Mouse (Mus musculus): ENCODE data around the gene Slc46a3.
"Not testable (repeated sequence)": the region's sequence is repeated elsewhere in the genome, so short reads cannot be mapped to it uniquely, and the experiment has no call there.

Gene Slc46a3

DNA sequence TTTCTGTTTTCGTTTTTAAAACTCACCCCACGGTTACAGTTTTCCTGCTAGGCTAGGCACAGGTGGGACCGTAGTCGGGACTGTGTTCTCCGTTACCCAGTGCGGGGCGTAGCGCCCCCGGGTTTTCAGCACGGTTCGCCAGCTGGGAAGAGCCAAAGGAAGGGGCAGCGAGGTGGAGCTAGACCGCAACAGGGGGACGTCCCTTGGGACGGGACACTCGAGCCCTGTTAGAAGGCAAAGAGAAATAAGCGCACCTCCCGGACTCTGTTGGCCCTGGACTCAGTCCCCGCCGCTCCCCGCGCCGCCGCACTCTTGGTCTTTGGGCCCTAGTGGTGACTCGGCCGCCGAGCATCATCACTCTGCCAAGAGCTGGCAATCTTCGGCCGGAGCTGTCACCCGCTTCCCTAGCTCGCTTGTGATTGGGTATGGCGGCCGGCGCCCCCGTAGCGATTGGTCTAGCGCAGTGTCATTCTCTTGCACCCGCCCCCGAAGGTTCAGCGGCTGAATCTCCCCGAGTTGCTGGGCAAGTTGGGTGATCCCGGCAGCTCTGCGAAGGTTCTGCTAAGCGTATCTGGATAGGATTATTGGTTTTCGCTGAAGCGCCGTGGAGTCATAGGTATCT lies at the start of gene Slc46a3:
TSS of gene Slc46a3 (minus strand) at position 361 of the 622 bp plus-strand sequence.
- peak; percentile 93 for DNase-seq

DNA sequence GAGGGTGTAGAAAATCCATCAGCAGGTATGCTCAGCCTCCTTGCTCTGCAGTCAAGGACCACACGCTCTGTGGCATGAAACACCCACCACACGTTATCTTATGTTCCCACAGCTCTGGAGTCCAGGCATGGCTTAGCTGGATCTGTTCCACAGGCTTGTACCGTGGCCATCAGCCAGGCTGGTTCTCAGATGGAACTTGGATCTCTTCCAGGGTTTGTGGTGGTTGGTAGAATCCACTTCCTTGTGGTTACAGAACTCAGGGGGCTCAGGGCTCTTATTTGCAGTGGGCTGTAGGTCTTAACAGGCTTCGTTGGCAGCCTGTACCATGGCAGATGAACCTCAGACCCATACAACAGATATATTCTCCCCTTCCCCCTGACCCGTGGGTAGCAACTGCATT lies 44.6 kb upstream of the Slc46a3 start:
- no peak for DNase-seq

DNA sequence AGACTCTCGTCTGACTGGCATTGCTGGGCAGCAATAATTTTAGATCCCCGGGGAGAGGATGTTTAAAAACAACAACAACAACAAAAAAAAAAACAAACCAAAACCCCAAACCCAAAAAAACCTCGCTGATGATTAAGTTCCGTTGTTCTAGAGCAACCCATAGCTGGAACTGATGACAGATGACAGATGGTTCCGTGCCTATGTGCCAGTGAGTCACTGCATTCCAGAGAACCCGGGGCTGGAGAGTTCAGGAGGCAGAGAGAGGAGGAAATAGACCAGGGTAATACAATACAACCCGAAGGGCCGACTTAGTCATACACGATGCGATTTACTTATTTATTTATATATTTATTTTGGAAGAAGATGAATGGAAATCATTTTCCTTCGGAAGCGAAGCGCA lies 40.5 kb upstream of the Slc46a3 start:
- no peak for DNase-seq

DNA sequence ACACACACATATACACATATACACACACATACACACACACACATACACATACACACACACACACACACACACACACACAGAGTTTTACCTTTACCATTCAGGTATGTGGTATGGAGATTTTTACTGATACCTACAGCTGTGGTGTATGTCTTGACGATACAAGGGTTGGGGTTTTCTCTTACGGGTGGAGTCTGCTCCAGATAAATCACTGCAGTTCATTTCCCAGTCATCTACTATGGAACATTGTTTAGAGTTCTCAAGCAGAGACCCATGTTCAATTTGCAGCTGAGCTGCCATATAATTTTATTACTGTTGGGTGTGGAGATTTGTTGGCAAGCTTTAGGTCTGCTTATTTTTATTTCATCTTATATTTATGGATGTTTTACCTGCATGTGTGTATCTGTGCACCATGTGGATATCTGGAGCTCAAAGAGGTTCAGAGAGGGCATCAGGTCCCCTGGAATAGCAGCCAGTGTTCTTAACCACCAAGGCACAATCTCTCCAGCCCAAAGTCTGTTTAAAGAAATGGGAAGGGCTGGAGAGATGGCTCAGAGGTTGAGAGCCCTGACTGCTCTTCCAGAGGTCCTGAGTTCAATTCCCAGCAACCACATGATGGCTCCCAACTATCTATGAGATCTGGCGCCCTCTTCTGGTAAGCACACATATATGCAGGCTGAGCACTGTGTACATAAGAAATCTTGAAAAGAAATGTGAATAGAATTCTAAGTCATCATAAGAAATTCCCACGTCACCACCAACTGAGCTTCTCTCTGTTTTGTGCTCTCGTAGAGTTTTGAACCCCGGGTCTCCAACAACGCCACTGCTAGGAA lies 34.3 kb upstream of the Slc46a3 start:
- DNase-seq = no peak

DNA sequence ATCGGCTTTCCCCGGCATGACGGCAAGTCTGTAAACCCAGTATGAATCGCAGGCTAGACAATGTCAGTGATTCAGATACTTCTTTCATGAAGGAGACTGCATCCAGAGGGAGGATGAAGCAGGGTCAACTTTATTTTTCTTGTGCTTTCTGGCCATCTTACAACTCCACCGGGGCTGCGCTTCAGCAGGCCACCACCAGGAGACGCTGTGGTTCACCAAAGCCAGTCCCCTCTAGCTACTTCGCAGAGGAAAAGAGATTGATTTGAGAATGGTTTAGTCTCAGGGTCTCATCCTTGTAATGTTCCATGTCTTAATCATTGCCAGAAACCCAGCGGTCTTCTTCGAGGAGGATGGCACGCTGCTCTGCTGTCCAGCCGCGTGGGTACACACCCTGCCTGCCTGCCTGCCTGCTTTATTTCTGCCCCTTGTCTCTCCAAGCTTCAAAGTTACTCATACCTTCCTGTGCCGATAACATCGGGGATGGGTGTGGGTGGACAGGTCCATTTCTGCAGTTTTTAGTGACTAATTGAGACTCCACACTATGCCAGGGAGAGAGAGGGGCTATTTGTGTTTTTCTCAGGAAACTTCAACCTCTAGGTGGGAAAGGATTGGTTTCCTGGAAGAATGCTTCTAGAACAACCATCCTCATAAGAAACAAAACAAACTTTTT lies 31.5 kb upstream of the Slc46a3 start:
- DNase-seq = no peak

DNA sequence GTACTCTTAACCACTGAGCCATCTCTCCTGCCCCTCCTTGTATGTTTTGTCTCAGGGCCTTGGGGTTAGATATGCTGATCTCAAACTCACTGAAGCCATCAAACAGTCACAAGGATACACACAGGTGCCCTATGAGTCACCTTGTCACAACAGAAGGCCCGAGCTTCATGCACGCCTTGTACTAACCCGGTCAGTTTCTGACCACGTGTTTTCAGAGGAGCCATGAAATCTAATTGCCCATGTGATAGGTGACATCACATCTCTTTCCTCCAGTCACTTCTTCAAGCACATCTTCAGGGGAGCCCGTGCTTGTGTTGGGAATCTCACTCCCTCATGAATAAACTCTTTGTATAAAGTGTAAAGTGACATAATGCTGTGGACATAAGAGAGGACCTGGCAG lies 30.0 kb upstream of the Slc46a3 start:
- no peak for DNase-seq

DNA sequence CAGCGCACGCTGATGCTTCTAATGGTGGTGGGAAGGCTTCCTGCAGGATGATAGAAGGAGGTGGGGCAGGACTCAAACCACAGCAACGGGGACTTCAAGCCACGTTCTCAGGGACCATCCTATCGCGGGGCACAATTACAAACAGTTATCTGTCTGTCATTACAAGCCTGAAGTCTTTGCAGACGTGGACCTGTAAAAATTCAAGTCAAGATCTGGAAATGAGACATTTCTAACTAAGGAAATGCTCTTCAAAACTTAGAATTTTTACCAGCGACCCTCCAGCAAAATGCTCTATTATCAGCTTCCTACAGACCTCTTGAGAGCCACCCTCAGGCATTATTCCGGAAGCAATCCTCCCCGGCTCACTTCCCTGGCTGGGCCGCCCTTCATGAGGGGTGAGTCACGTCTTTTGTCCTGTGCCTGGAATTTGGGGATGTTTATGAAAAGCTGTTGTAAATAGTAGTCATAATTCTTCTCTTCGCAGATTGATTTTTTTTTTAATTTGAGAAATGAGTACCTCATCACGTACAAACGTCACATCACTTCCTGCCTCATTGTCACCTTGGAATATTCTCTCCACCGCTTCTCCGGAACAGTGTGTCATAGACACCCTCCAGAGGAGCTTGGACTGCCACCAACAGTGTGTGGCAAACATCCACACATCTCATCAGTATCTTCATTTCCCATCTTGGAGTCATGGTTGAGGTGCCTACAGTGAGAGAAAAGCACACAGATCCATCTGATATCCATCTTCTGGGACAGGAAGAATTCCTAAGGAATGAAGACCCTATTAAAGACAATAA lies 23.6 kb upstream of the Slc46a3 start:
- no peak for DNase-seq

DNA sequence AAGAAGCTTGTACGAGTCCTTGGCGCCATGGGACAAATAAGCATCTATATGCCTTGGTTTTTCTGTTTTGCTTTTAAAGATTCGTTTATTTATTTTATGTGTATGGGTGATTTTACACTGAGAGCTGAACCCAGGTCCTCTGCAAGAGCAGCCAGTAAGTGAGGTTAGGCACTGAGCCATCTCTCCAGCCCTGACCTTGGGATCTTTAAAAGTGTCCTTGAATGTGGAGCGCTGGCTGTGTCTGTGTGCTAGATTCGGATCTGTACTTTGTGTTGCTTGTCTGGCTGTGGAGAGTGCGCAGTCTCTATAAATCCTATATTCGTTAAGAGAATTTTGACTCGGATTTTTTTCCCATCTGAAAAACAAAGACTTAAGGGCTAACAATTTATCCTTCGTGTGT lies 21.6 kb upstream of the Slc46a3 start:
- DNase-seq = no peak

DNA sequence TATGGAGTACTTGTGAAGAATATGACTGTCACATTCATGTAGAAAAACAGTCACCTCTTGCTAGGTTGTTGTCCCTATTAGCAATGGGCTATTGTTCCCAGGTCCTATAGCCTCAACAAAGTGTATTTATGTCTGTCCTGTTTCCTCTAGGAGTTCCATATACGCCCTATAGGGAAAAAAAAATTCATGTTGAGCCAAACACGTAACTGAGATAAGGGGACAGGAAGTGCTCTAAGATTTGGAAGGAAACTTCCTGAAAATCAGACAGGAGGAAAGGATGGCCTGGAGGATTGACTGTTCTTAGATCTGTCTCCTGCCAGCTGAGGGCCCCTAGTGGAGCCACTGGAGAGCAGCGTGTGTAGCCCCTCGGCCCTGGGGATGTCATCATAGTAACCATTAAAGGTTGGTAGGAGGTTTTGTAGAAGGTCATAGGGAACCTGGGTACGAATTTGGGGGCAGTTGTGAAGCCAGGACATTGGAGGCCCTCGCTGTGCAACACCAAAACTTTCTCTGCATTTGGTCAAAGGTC lies 20.5 kb upstream of the Slc46a3 start:
- no peak for DNase-seq

DNA sequence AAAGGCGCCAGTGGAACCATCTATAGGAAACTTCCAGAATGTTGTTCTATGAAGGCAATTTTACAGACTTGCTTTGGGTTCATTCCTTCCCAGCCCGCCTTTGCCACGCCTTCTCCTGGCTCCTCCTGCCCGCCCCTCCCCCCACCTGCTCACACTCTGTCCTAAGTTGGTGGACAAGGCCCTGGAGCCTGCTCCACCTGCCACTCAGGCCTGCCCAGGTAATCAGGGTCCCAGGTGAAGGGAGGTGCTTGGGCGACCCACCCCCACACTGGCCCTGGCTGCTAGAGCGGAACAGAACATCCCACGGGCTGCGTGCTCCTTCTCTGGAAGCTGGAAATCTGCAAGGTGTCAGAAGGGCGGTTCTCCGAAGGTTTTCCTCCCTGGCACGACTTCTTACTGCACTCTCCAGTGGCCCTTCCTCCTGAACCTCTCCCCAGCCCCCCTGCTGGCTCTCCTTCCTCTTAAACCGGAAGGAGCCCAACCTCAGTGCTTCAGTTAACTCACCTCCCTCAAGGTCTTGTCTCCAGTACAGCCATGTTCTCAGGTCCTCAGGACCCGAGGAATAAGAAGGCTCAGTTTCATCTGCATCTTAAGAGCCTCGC lies 18.7 kb upstream of the Slc46a3 start:
- DNase-seq = no peak

DNA sequence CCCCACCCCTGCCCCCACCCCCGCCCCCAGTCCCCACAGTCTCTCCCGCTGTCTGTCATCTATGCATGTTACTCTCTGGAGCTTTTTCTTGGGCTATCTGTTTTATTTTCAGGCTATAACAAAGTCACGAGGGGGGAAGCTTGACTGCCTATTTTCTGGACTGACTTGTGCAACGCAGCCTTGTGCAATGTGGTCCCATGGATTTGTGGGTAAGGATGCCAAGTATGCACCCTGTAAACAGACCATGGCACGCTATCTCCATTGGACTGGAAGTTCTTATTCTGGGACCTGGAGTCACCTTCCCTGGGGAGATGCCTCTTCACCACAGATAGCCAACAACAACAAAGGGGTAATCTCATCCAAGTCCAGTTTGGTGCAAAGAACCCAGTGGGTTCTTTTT lies 17.1 kb upstream of the Slc46a3 start:
- no peak for DNase-seq

DNA sequence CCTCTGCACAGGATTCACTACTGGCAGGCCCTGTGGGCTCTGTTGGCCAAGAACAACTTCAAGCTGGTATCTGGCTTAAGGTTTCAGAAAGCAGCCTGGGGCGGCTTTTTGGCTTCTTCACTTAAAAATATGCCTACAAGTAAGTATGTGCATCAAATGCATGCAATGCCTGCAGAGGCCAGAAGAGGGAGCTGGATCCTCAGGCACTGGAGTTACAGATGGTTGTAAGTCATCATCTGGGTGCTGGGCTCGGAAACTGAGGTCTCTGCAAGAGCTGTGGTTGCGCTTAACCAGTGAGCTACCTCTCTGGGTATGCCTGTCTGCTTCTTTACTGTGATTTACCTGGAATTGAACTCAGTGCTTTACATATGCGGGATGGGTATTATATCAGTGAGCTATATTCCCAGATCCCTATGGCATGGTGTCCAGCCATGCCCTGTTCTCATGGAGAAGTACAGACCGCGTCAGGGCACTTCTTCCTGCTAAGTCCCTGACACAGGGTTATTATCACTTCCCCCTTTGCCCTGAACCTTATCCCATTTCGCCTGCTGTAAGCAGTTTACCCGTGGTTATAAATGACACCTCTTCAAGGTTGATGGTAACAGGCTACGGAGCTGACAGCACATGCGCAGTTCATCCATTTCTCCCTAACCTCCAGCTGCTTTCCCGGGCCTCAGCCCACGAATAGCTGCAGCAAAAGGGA lies 16.3 kb upstream of the Slc46a3 start:
- no peak for DNase-seq

DNA sequence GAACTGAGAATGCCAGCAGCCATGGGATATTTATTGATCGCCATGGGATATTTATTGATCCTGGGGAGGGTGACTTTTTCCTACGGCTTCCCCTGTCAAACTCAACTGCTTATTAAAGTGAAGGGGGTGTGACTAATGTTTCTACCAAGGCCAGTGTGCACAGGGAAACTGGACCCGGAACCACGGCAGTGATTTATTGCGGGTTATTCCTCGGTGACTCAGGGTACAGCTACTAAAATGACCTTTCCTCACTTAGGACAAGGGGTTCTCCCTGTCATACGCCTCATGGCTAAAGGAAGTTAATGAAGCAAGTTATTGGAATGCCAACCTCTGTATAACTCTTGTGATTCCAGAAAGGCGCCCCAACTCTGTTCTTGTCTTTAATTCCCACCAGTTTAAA lies 13.2 kb upstream of the Slc46a3 start:
- DNase-seq = no peak

DNA sequence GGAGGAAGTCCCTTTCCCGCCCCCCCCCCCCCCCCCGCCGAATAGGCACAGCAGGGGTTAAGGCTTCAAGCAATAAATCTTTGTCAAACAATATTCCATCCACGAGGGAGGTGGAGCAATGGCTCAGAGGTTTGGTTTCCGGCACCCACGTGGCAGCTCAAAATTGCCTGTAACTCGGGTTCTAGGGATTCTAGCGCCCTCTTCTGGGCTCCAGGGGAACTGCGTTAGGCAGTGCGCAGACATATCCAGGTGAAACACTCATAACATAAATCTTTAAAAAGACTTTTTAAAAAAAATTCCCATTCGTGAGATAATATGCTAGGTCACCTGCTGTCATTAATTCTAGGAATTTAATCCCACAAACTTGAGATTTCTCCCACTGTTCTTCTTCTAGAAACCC lies 12.5 kb upstream of the Slc46a3 start:
- DNase-seq = no peak

DNA sequence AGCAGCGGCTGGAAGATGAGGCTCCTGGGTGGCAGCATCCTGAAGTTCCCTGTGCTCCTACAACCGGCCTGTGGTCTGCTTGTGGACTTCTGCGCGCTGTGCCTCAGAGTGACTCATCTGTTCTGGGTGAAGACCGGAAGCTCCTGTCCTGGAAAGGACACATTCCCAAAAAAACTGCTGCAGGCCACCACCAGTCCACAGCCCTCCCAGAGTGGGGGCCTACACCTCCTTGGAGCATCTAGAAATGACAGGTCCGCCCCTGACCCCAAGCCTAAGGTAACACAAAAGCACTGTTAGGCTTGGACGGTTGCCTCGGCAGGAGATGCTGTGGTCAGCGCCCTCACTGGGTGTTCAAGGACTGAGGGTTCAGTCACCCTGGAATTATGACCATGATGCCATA lies 8.6 kb upstream of the Slc46a3 start:
- DNase-seq = no peak

DNA sequence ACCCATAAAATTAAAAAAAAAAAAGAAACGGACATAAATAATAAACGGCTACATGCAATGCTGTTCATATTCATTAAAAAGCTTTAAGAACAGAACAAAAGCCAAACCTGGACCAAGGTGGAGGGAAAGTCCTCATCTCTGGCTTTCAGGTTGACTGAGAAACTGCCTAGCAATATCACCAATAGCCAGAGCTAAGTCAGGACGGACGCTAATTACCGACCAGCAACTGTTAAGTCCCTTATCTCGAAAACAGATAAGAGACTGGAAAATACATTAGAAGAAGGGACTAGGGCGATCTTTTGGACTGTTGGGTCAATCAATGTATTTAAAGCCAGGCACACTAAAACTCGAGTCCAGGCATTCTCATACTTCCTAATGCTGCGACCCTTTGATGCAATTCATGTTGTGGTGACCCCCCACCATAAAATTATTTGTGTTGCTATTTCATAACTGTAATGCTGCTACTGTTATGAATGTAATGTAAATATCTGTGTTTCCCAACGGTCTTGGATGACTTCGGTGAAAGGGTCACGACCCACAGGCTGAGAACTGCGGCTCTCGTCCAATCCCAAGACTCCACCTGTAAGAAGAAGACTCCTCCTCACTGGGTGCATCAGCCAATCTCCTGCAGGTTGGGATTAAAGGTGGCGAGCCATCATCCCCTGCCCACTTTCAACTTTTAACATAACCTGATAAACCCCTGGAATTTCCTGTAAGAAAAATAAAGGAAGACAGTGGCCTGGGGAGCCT lies 7.6 kb upstream of the Slc46a3 start:
- no peak for DNase-seq

DNA sequence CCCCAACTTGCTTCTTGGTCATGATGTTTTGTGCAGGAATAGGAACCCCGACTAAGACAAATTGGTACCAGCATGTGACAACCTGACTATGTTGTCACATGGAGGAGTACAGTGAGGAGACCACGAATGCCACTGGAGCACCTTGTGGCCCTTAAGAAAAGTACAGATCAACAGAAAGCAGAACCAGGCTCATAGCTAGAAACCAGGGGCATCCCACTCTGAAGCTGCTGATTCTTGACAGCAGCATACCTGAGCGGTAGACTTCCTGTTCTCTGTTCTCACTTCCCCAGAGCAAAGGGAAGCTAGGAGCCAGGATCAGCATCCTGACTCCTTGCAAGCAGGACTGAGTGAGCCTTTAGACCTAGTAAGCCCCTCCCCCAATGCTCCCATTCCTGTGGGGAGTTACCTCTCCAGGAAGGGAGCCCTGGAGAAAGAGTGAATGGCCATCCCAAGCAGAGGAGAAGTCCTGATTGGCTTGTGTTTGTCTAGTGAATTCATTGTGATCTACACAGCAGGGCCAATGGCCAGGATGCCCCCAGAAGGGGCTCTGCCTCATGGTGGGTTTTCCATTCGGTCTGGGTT lies 4.4 kb upstream of the Slc46a3 start:
- DNase-seq = no peak

DNA sequence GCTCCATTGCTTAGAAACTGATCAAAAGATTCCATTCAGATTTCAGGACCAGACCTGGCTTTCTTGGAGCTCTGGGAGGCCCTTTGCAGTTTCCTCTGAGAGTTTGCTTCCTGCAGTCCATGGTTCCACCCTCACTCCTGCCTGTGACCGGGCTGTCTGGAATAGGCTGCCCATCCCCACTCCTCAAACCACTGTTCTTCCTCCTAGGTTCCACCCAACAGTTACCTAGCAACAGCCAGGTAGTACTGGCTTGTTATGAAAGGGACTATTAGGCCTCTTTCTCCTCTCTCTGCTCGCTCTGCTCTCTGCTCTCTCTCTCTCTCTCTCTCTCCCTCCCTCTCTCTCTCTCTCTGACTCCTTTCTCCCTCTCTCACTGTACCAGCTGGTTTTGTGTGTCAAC lies 3.6 kb upstream of the Slc46a3 start:
- no peak for DNase-seq

DNA sequence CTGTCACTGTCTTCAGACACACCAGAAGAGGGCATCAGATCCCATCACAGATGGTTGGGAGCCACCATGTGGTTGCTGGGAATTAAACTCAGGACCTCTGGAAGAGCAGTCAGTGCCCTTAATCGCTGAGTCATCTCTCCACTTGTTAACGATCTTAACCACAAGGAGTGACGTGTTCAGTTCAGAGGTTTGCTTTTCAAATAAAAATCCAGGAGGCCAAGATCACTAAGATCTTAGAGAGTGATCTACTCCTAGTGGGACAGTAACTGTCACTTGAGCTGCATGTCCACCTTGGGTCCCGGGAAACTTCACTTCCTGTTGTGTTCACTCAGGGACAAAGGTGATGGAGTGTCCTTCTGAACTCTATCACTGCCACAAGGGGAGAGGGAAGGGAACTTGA lies 1.9 kb upstream of the Slc46a3 start:
- DNase-seq = not testable (repeated sequence)

DNA sequence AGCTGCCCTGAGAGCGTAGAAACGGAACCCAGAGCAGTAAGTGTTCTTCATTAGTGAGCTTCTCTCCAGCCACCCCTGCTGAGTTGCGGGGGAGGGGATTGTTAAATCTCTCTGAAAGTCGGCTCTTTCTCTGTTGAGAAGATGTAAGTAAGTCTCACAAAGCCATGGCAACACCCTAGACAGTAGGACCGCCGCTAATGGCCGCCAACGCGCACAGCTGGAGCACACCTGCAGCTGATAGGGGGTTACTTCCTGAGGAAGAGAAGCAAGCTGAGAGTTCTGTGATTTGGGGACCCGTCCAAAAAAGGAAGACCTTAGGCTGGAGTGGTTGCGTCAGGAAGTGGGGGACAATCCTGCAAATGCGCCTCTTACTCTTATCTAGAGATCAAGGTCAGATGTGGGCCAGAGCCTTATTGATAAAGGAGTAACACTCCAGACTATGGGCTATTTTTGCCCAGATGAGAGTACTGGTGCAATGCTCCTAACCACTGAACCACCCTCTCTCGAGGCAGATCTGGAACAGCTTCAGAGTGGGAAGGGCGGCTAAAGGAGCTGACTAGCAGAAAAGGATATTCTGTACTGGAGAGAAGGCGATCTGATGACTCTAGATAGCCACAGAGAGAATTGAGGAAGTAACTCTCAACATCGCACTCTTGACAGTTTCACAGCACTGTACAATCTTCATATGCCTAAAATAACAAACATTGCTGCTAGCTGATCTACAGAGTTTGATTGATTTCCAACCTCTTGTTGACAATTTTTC lies 1.0 kb upstream of the Slc46a3 start:
- no peak for DNase-seq
